Mouse (Mus musculus) bone marrow, adult 2 months (tissue): ENCODE data around the gene Abce1. TPM values are rescaled to one million over a fixed set of nuclear protein-coding genes. Genes with fewer than 3 reads are reported as not detected.

Experiments
- H3K27ac ChIP-seq: fragments of 200-500 bp; 2 replicates; pipeline ENCODE4 v1.5.1; 2012; ENCODE audit warnings: low read depth, mild to moderate bottlenecking, control low read depth, inconsistent platforms, low read length; ENCODE audit not compliant: control insufficient read depth, poor library complexity, insufficient read depth
- H3K4me1 ChIP-seq: fragments of 200-500 bp; 2 replicates; pipeline ENCODE4 v1.6.1; 2011; ENCODE audit warnings: low read length; ENCODE audit not compliant: control insufficient read depth, insufficient read depth
- H3K4me3 ChIP-seq: fragments of 200-500 bp; replicated peaks from 2 replicates; pipeline ENCODE3; 2011; ENCODE audit warnings: mild to moderate bottlenecking, low read depth, low read length, control low read depth; ENCODE audit not compliant: control insufficient read depth
- CTCF ChIP-seq: fragments of 200-500 bp; IDR thresholded peaks from 2 replicates; pipeline ENCODE4 v1.5.1; 2011; ENCODE audit warnings: low read length, control low read depth; ENCODE audit not compliant: control insufficient read depth, insufficient read depth
- POLR2A ChIP-seq: fragments of 200-500 bp; IDR thresholded peaks from 2 replicates; pipeline ENCODE4 v1.6.1; 2011; ENCODE audit warnings: low read depth, mild to moderate bottlenecking, control low read depth, low read length, borderline replicate concordance; ENCODE audit not compliant: control insufficient read depth
- WGBS: fragments of 180-500 bp; shearing (Covaris S2); methylation state at CpG from one replicate; pipeline ENCODE4 v1.1.7; 2018; 5-methylcytosine and 5-hydroxymethylcytosine counted together
- polyA plus RNA-seq: library from polyadenylated mRNA; stranded (reverse); fragments of >200 nt; gene quantifications from 2 replicates; pipeline ENCODE4 v1.2.4, GENCODE M21; 2011; ENCODE audit warnings: low replicate concordance; ENCODE audit not compliant: missing spikeins, insufficient read depth, insufficient read length

Gene Abce1
- polyA plus RNA-seq, 1 experiment: 44.0 TPM

DNA sequence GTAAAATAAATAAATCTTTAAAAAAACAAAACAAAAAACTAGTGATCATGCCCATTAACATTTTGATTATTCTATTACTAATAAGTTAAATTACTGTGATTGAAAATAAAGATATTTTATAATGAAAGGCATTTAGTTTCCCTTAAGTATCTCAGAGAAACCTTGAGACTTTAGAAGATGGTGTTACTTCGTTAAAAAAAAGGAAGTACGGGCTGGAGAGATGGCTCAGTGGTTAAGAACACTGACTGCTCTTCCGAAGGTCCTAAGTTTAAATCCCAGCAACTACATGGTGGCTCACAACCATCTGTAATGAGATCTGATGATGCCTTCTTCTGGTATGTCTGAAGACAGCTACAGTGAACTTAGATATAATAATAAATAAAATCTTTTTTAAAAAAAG lies 74.3 kb downstream of the Abce1 start:
- TF ChIP-seq CTCF (no peak), POLR2A (no peak)
- WGBS: 35% methylated on average over 3 of the region's 3 CpGs
- Histone ChIP-seq H3K4me1 (peaks cover 2% of the 10 kb centered on the region), H3K4me3 (no peak overlapping the region), H3K27ac (no peak overlapping the region)

GRCm38 (mm10) chr8:79636151-79636550 lies 75.4 kb downstream of the Abce1 start:
- H3K4me1 ChIP-seq: peaks cover 2% of the 10 kb centered on the region
- 23% methylated on average over 1 of the region's 1 CpGs for WGBS
- no peak overlapping the region for H3K27ac ChIP-seq
- no peak overlapping the region for H3K4me3 ChIP-seq
- TF ChIP-seq CTCF: no peak
- no peak for TF ChIP-seq POLR2A

- 76% methylated on average over 1 of the region's 1 CpGs for WGBS
- H3K4me1 ChIP-seq: peaks cover 2% of the 10 kb centered on the region
Observed at GRCm38 (mm10) chr8:79635491-79635890, 76.0 kb downstream of the Abce1 start.

More at GRCm38 (mm10) chr8:79635491-79635890, 76.0 kb downstream of the Abce1 start:
- H3K4me3 ChIP-seq: no peak overlapping the region
- TF ChIP-seq POLR2A (no peak), CTCF (no peak)
- no peak overlapping the region for H3K27ac ChIP-seq

Other genes with a start within 250 kb of the Abce1 start
- 15.0 and 27.5 TPM in 2 replicates for gene Otud4, start 72.1 kb downstream of the Abce1 start, polyA plus RNA-seq
- gene Anapc10, start 80 bp upstream of the Abce1 start, polyA plus RNA-seq: 4.4 and 9.6 TPM in 2 replicates